8 mouse cellular contexts compared by ENCODE assay signal in the genomic region with DNA sequence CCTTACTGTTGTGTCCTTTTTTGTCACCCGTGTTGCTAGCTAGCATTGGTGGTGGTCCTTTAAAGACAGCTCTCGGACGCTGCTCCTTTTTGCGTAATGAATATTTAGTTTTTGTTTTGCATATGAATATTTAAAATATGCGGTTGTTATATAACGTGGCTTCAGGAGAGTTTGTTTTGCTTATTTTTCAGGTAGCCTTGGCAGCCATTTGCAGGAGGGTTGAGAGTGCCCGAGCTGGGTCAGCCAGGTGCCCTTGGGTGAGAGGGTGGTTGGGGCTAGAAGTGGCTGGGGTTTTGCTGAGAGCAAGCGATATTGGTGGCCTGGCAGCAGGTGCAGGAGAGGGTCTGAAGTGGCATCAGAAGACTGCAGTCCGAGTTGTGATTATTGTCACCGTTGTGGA. TPM values are rescaled to one million over a fixed set of nuclear protein-coding genes. Genes with fewer than 3 reads are reported as not detected.
DNase-seq lines count a peak whose midpoint lies in the region; ATAC-seq and TF ChIP-seq lines count a peak whose summit lies in the region.

No protein-coding gene starts in this region.

- H3ac ChIP-seq in myocyte (ENCODE audit: control insufficient read depth, insufficient read length), result peak overlapping the region; percentile 70

- no peaks in the 10 kb centered on the region; the same call in 1 of the 2 replicates for H3K79me2 ChIP-seq in liver, adult 2 months (ENCODE audit: control insufficient read depth, insufficient read depth, low read length)
- H3K79me2 ChIP-seq in myocyte (ENCODE audit: control insufficient read depth, insufficient read depth), result peaks cover 13% of the 10 kb centered on the region

- peak; percentile 37 to 41 for DNase-seq in spleen, postnatal 10 days (ENCODE audit: low spot score in 2 of 2)
- DNase-seq in spleen, postnatal 36 days (ENCODE audit: low spot score in 2 of 2), result no peak
- peak; percentile 76 for DNase-seq in liver, adult 2 months (ENCODE audit: extremely low read depth, low read depth, low spot score)
- DNase-seq in urinary bladder, adult 2 months (ENCODE audit: low spot score), result no peak
- DNase-seq in Muller cell, postnatal 12 days (ENCODE audit: inconsistent ontology term), result no peak

- H3K4me1 ChIP-seq in embryonic facial prominence, embryonic 15.5 days, result peaks cover 15% of the 10 kb centered on the region
- peaks cover 18% of the 10 kb centered on the region for H3K4me1 ChIP-seq in hindbrain, embryonic 15.5 days (replicated peaks)
- H3K4me1 ChIP-seq in liver, adult 2 months (ENCODE audit: control insufficient read depth, insufficient read depth, low read length), result no peaks in the 10 kb centered on the region

- H3K9ac ChIP-seq in embryonic facial prominence, embryonic 15.5 days, result peak overlapping the region; percentile 53; the same call in 1 of the 2 replicates
- H3K9ac ChIP-seq in hindbrain, embryonic 15.5 days, result peak overlapping the region; percentile 80
- H3K9ac ChIP-seq in liver, adult 2 months (ENCODE audit: low read depth, low read length), result peak overlapping the region; percentile 88

- no peak for ATAC-seq in embryonic facial prominence, embryonic 15.5 days (ENCODE audit: insufficient number of reproducible peaks, low FRiP score, low TSS enrichment, low read depth)
- ATAC-seq in hindbrain, embryonic 15.5 days (ENCODE audit: low FRiP score, low read depth), result no peak; the same call in 1 of the 2 replicates

- H3K4me2 ChIP-seq in embryonic facial prominence, embryonic 15.5 days (replicated peaks), result peak overlapping the region; percentile 70
- H3K4me2 ChIP-seq in hindbrain, embryonic 15.5 days, result peak overlapping the region; percentile 91
- peak overlapping the region; percentile 95 for H3K4me2 ChIP-seq in myocyte (ENCODE audit: low read depth)

- 2% methylated on average over 10 of the region's 10 CpGs for WGBS in embryonic facial prominence, embryonic 15.5 days
- WGBS in hindbrain, embryonic 15.5 days, result 1% methylated on average over 10 of the region's 10 CpGs
- WGBS in liver, adult 2 months, result under 1% methylated on average over 10 of the region's 10 CpGs

- H3K36me3 ChIP-seq in embryonic facial prominence, embryonic 15.5 days, result peaks cover 22% of the 10 kb centered on the region
- H3K36me3 ChIP-seq in hindbrain, embryonic 15.5 days, result peaks cover 25% of the 10 kb centered on the region
- peaks cover 28% of the 10 kb centered on the region for H3K36me3 ChIP-seq in liver, adult 2 months (ENCODE audit: control insufficient read depth, insufficient read depth, low read length)
- H3K36me3 ChIP-seq in myocyte (ENCODE audit: control insufficient read depth, insufficient read depth), result peaks cover 7% of the 10 kb centered on the region

- no peaks in the 10 kb centered on the region for H3K27me3 ChIP-seq in embryonic facial prominence, embryonic 15.5 days
- H3K27me3 ChIP-seq in hindbrain, embryonic 15.5 days, result no peaks in the 10 kb centered on the region
- H3K27me3 ChIP-seq in liver, adult 2 months (ENCODE audit: control insufficient read depth, insufficient read depth, low read length), result no peaks in the 10 kb centered on the region
- no peaks in the 10 kb centered on the region for H3K27me3 ChIP-seq in myocyte (ENCODE audit: control insufficient read depth, insufficient read depth, insufficient read length)

- TF ChIP-seq POLR2A in liver, adult 2 months (IDR thresholded peaks at IDR 0.05; ENCODE audit: extremely low read depth, insufficient read depth, low read length), result no peak
- no peak for TF ChIP-seq POLR2A in myocyte (IDR thresholded peaks at IDR 0.05; ENCODE audit: insufficient read length, low read depth)

- no peak overlapping the region for H3K27ac ChIP-seq in embryonic facial prominence, embryonic 15.5 days (replicated peaks)
- H3K27ac ChIP-seq in hindbrain, embryonic 15.5 days (replicated peaks), result peak overlapping the region; percentile 90
- peak overlapping the region; percentile 78 for H3K27ac ChIP-seq in liver, adult 2 months (replicated peaks; ENCODE audit: insufficient read depth, low read depth, low read length)

- no peaks in the 10 kb centered on the region for H3K9me3 ChIP-seq in embryonic facial prominence, embryonic 15.5 days (replicated peaks)
- no peaks in the 10 kb centered on the region for H3K9me3 ChIP-seq in hindbrain, embryonic 15.5 days

- no peak for TF ChIP-seq CTCF in liver, adult 2 months (IDR thresholded peaks at IDR 0.05; ENCODE audit: low read depth, low read length)

- peak overlapping the region; percentile 94 for H3K4me3 ChIP-seq in embryonic facial prominence, embryonic 15.5 days (replicated peaks)
- H3K4me3 ChIP-seq in hindbrain, embryonic 15.5 days, result peak overlapping the region; percentile 77
- H3K4me3 ChIP-seq in liver, adult 2 months (ENCODE audit: insufficient read depth, low read depth, low read length), result peak overlapping the region; percentile 84
- H3K4me3 ChIP-seq in myocyte, result peak overlapping the region; percentile 63

TF ChIP-seq in myocyte, 11 proteins besides CTCF, POLR2A, EP300 and RAD21:
- TF ChIP-seq USF1 (IDR thresholded peaks at IDR 0.05; ENCODE audit: low read depth) (no peak), TCF3 (IDR thresholded peaks at IDR 0.05; ENCODE audit: insufficient read length, low read depth) (no peak), SRF (IDR thresholded peaks at IDR 0.05; ENCODE audit: control insufficient read depth, insufficient read length, low read depth) (no peak), CEBPB (IDR thresholded peaks at IDR 0.05; ENCODE audit: insufficient read depth, poor library complexity, severe bottlenecking) (no peak), REST (IDR thresholded peaks at IDR 0.05; ENCODE audit: insufficient read depth, insufficient read length) (no peak), MYOG (IDR thresholded peaks at IDR 0.05; ENCODE audit: control insufficient read depth in 1 of 3, insufficient read depth in 1 of 3, insufficient read length in 2 of 3, low read depth in 2 of 3) (no peak), TCF12 (IDR thresholded peaks at IDR 0.05; ENCODE audit: insufficient read depth, poor library complexity, severe bottlenecking) (no peak), MAX (IDR thresholded peaks at IDR 0.05; ENCODE audit: low read depth) (no peak), E2F4 (IDR thresholded peaks at IDR 0.05; ENCODE audit: insufficient read depth) (no peak), POLR2AphosphoS2 (IDR thresholded peaks at IDR 0.05; ENCODE audit: insufficient read length, low read depth) (no peak), MYOD1 (IDR thresholded peaks at IDR 0.05; ENCODE audit: control insufficient read depth in 1 of 3, insufficient read length in 2 of 3, low read depth in 2 of 3) (no peak)

RNA-seq across cellular contexts. Expression of a gene that starts 1.9 kb away (rescaled TPM):
- polyA plus RNA-seq in embryonic facial prominence, embryonic 15.5 days (2015; fragmentation: Nextera tagmentation; extraction: Ambion mirVana), result 98.3 and 98.5 TPM in 2 replicates
- polyA plus RNA-seq in hindbrain, embryonic 15.5 days (2015; fragmentation: Nextera tagmentation; extraction: Ambion mirVana), result 134 and 143 TPM in 2 replicates
- total RNA-seq in liver, adult 2 months (2014; rRNA removed), result 169 and 338 TPM in 2 replicates
- polyA plus RNA-seq in liver, adult 2 months (2012; rRNA removed), result 593 and 597 TPM in 2 replicates
- polyA plus RNA-seq in myocyte (2012; fragmentation: generic; extraction: Trizol), result 172 TPM
- 172 and 204 TPM in 2 replicates for polyA plus RNA-seq in urinary bladder, adult 2 months (2012; rRNA removed)

RNA-seq across cellular contexts. Expression of a gene that starts 14.6 kb away (rescaled TPM):
- polyA plus RNA-seq in embryonic facial prominence, embryonic 15.5 days (2015; fragmentation: Nextera tagmentation; extraction: Ambion mirVana), result 120 and 125 TPM in 2 replicates
- polyA plus RNA-seq in hindbrain, embryonic 15.5 days (2015; fragmentation: Nextera tagmentation; extraction: Ambion mirVana), result 123 and 124 TPM in 2 replicates
- total RNA-seq in liver, adult 2 months (2014; rRNA removed), result 32.0 and 32.6 TPM in 2 replicates
- 7.8 and 7.9 TPM in 2 replicates for polyA plus RNA-seq in liver, adult 2 months (2012; rRNA removed)
- polyA plus RNA-seq in myocyte (2012; fragmentation: generic; extraction: Trizol), result 21.3 TPM
- polyA plus RNA-seq in urinary bladder, adult 2 months (2012; rRNA removed), result 48.5 and 53.5 TPM in 2 replicates

RNA-seq across cellular contexts. Expression of a gene that starts 43.6 kb away (rescaled TPM):
- polyA plus RNA-seq in embryonic facial prominence, embryonic 15.5 days (2015; fragmentation: Nextera tagmentation; extraction: Ambion mirVana), result 0.30 TPM in 1 of 2 replicates, not detected in the other
- 0.22 and 0.35 TPM in 2 replicates for polyA plus RNA-seq in hindbrain, embryonic 15.5 days (2015; fragmentation: Nextera tagmentation; extraction: Ambion mirVana)
- total RNA-seq in liver, adult 2 months (2014; rRNA removed), result not detected in 2 replicates
- not detected in 2 replicates for polyA plus RNA-seq in liver, adult 2 months (2012; rRNA removed)
- polyA plus RNA-seq in myocyte (2012; fragmentation: generic; extraction: Trizol), result not detected
- polyA plus RNA-seq in urinary bladder, adult 2 months (2012; rRNA removed), result not detected in 2 replicates

RNA-seq across cellular contexts. Expression of a gene that starts 48.0 kb away (rescaled TPM):
- 121 and 128 TPM in 2 replicates for polyA plus RNA-seq in embryonic facial prominence, embryonic 15.5 days (2015; fragmentation: Nextera tagmentation; extraction: Ambion mirVana)
- 331 and 333 TPM in 2 replicates for polyA plus RNA-seq in hindbrain, embryonic 15.5 days (2015; fragmentation: Nextera tagmentation; extraction: Ambion mirVana)
- 75.1 and 75.7 TPM in 2 replicates for total RNA-seq in liver, adult 2 months (2014; rRNA removed)
- polyA plus RNA-seq in liver, adult 2 months (2012; rRNA removed), result 44.6 and 45.9 TPM in 2 replicates
- 81.9 TPM for polyA plus RNA-seq in myocyte (2012; fragmentation: generic; extraction: Trizol)
- polyA plus RNA-seq in urinary bladder, adult 2 months (2012; rRNA removed), result 19.6 and 24.7 TPM in 2 replicates

RNA-seq across cellular contexts. Expression of a gene that starts 52.4 kb away (rescaled TPM):
- polyA plus RNA-seq in embryonic facial prominence, embryonic 15.5 days (2015; fragmentation: Nextera tagmentation; extraction: Ambion mirVana), result 0.27 and 0.29 TPM in 2 replicates
- polyA plus RNA-seq in hindbrain, embryonic 15.5 days (2015; fragmentation: Nextera tagmentation; extraction: Ambion mirVana), result 0.10 and 0.21 TPM in 2 replicates
- 0.27 and 0.65 TPM in 2 replicates for total RNA-seq in liver, adult 2 months (2014; rRNA removed)
- not detected in 2 replicates for polyA plus RNA-seq in liver, adult 2 months (2012; rRNA removed)
- polyA plus RNA-seq in myocyte (2012; fragmentation: generic; extraction: Trizol), result not detected
- polyA plus RNA-seq in urinary bladder, adult 2 months (2012; rRNA removed), result 0.56 and 0.65 TPM in 2 replicates

Comparison
In these comparisons a context has a peak if more than half of its experiments do, and no peak if none do; other contexts are left out.
1. DNase-seq: peak in spleen, postnatal 10 days (2 of 2) and liver, adult 2 months (single experiment); none in spleen, postnatal 36 days (0 of 2), urinary bladder, adult 2 months (single experiment) and Muller cell, postnatal 12 days (single experiment).
2. Peak in every context shown above with its lines, with median percentiles within 50 percentile points of each other: H3K4me2 ChIP-seq, H3K4me3 ChIP-seq and H3K9ac ChIP-seq.